Mouse (Mus musculus): ENCODE measurements around the gene Nipbl. TPM values are rescaled to one million over a fixed set of nuclear protein-coding genes. Genes with fewer than 3 reads are reported as not detected.
A peak's percentile ranks its signal among the peaks of the same experiment; 100 is the strongest.
"Not testable (repeated sequence)": the region's sequence is repeated elsewhere in the genome, so short reads cannot be mapped to it uniquely, and the experiment has no call there.

The Nipbl gene
- polyA plus RNA-seq, 2 experiments, result 5.7 to 6.7 TPM

- Histone ChIP-seq H3K27me3 (ENCODE audit: control insufficient read depth, insufficient read depth, low read length) (no peaks in the 10 kb centered on the region), H3K27ac (no peak overlapping the region), H3K4me1 (replicated peaks; ENCODE audit: control insufficient read depth in 2 of 2, insufficient read depth in 2 of 2, low read length in 1 of 2) (0 out of 4 replicates have a peak, but pooled peaks cover 0 to 1% of the 10 kb centered on the region in 2 experiments), H3K9ac (replicated peaks) (no peak overlapping the region), H3K4me2 (ENCODE audit: low read depth) (peak overlapping the region; percentile 61), H3K4me3 (ENCODE audit: insufficient read depth in 1 of 2, low read depth in 2 of 2, low read length in 2 of 2) (peak overlapping the region; percentile 3 to 28; a peak in 3 of 4 replicates), H3K36me3 (replicated peaks; ENCODE audit: control insufficient read depth, insufficient read depth, low read depth) (no peaks in the 10 kb centered on the region), H3K9me3 (ENCODE audit: control insufficient read depth, low read length) (no peaks in the 10 kb centered on the region)
- TF ChIP-seq CTCF (IDR thresholded peaks at IDR 0.05; ENCODE audit: low read depth), result no peak
- no peak for TF ChIP-seq EP300 (IDR thresholded peaks at IDR 0.05; ENCODE audit: low read depth)
- DNase-seq (ENCODE audit: low read depth in 3 of 3, low spot score in 3 of 3) (no peak), ATAC-seq (ENCODE audit: insufficient read depth) (no peak)
- 37% methylated on average over 17 of the region's 17 CpGs for WGBS (ENCODE audit: insufficient replicate concordance)
These were observed 164.9 kb downstream of the Nipbl start for GRCm38 (mm10) chr15:8279320-8279779.

GRCm38 (mm10) chr15:8277916-8278315, 166.3 kb downstream of the Nipbl start:
- not testable (repeated sequence) for H3K4me2 ChIP-seq (ENCODE audit: low read depth); H3K4me3 ChIP-seq (ENCODE audit: insufficient read depth in 1 of 2, low read depth in 2 of 2, low read length in 2 of 2); H3K9ac ChIP-seq (replicated peaks); DNase-seq (ENCODE audit: low read depth in 3 of 3, low spot score in 3 of 3); H3K9me3 ChIP-seq (ENCODE audit: control insufficient read depth, low read length); H3K27ac ChIP-seq; ATAC-seq (ENCODE audit: insufficient read depth); H3K27me3 ChIP-seq (ENCODE audit: control insufficient read depth, insufficient read depth, low read length); H3K36me3 ChIP-seq (replicated peaks; ENCODE audit: control insufficient read depth, insufficient read depth, low read depth); H3K4me1 ChIP-seq (replicated peaks; ENCODE audit: control insufficient read depth in 2 of 2, insufficient read depth in 2 of 2, low read length in 1 of 2)
- 79% methylated on average over 4 of the region's 4 CpGs for WGBS (ENCODE audit: insufficient replicate concordance)

GRCm38 (mm10) chr15:8271952-8272351, 172.3 kb downstream of the Nipbl start:
- WGBS (ENCODE audit: insufficient replicate concordance), result 63% methylated on average over 8 of the region's 8 CpGs

GRCm38 (mm10) chr15:8268231-8268630, 176.0 kb downstream of the Nipbl start:
- Histone ChIP-seq H3K4me2 (ENCODE audit: low read depth) (no peak overlapping the region), H3K9me3 (ENCODE audit: control insufficient read depth, low read length) (no peaks in the 10 kb centered on the region), H3K36me3 (replicated peaks; ENCODE audit: control insufficient read depth, insufficient read depth, low read depth) (no peaks in the 10 kb centered on the region), H3K4me3 (ENCODE audit: insufficient read depth in 1 of 2, low read depth in 2 of 2, low read length in 2 of 2) (no peak overlapping the region), H3K9ac (replicated peaks) (no peak overlapping the region), H3K27ac (no peak overlapping the region), H3K4me1 (replicated peaks; ENCODE audit: control insufficient read depth in 2 of 2, insufficient read depth in 2 of 2, low read length in 1 of 2) (no peaks in the 10 kb centered on the region), H3K27me3 (ENCODE audit: control insufficient read depth, insufficient read depth, low read length) (no peaks in the 10 kb centered on the region)
- no peak for DNase-seq (ENCODE audit: low read depth in 3 of 3, low spot score in 3 of 3)
- WGBS (ENCODE audit: insufficient replicate concordance), result 71% methylated on average over 8 of the region's 8 CpGs
- TF ChIP-seq CTCF (IDR thresholded peaks at IDR 0.05; ENCODE audit: low read depth) (no peak), EP300 (IDR thresholded peaks at IDR 0.05; ENCODE audit: low read depth) (no peak)
- ATAC-seq (ENCODE audit: insufficient read depth), result no peak

More at GRCm38 (mm10) chr15:8271952-8272351, 172.3 kb downstream of the Nipbl start:
- no peaks in the 10 kb centered on the region for H3K9me3 ChIP-seq (ENCODE audit: control insufficient read depth, low read length)
- H3K4me3 ChIP-seq (ENCODE audit: insufficient read depth in 1 of 2, low read depth in 2 of 2, low read length in 2 of 2), result no peak overlapping the region
- H3K9ac ChIP-seq (replicated peaks), result no peak overlapping the region
- no peak overlapping the region for H3K4me2 ChIP-seq (ENCODE audit: low read depth)
- DNase-seq (ENCODE audit: low read depth in 3 of 3, low spot score in 3 of 3), result no peak
- TF ChIP-seq EP300 (IDR thresholded peaks at IDR 0.05; ENCODE audit: low read depth) (no peak), CTCF (IDR thresholded peaks at IDR 0.05; ENCODE audit: low read depth) (no peak)
- H3K36me3 ChIP-seq (replicated peaks; ENCODE audit: control insufficient read depth, insufficient read depth, low read depth), result no peaks in the 10 kb centered on the region
- no peak overlapping the region for H3K27ac ChIP-seq
- H3K4me1 ChIP-seq (replicated peaks; ENCODE audit: control insufficient read depth in 2 of 2, insufficient read depth in 2 of 2, low read length in 1 of 2), result no peaks in the 10 kb centered on the region
- H3K27me3 ChIP-seq (ENCODE audit: control insufficient read depth, insufficient read depth, low read length), result no peaks in the 10 kb centered on the region
- no peak for ATAC-seq (ENCODE audit: insufficient read depth)

- WGBS (ENCODE audit: insufficient replicate concordance), result 81% methylated on average over 3 of the region's 3 CpGs
- H3K36me3 ChIP-seq (replicated peaks; ENCODE audit: control insufficient read depth, insufficient read depth, low read depth), result no peaks in the 10 kb centered on the region
- no peaks in the 10 kb centered on the region for H3K27me3 ChIP-seq (ENCODE audit: control insufficient read depth, insufficient read depth, low read length)
- H3K27ac ChIP-seq, result no peak overlapping the region
- no peak for DNase-seq (ENCODE audit: low read depth in 3 of 3, low spot score in 3 of 3)
- no peaks in the 10 kb centered on the region for H3K4me1 ChIP-seq (replicated peaks; ENCODE audit: control insufficient read depth in 2 of 2, insufficient read depth in 2 of 2, low read length in 1 of 2)
- TF ChIP-seq CTCF (IDR thresholded peaks at IDR 0.05; ENCODE audit: low read depth), result no peak
- no peak for TF ChIP-seq EP300 (IDR thresholded peaks at IDR 0.05; ENCODE audit: low read depth)
- no peak for ATAC-seq (ENCODE audit: insufficient read depth)
- no peaks in the 10 kb centered on the region for H3K9me3 ChIP-seq (ENCODE audit: control insufficient read depth, low read length)
- no peak overlapping the region for H3K9ac ChIP-seq (replicated peaks)
- no peak overlapping the region for H3K4me2 ChIP-seq (ENCODE audit: low read depth)
- no peak overlapping the region for H3K4me3 ChIP-seq (ENCODE audit: insufficient read depth in 1 of 2, low read depth in 2 of 2, low read length in 2 of 2)
These were observed 177.1 kb downstream of the Nipbl start for GRCm38 (mm10) chr15:8267211-8267610.

All from liver, embryonic 14.5 days (tissue).